Mouse (Mus musculus) lung, postnatal 0 days (tissue): ENCODE measurements around the gene Gm49354. TPM values are rescaled to one million over a fixed set of nuclear protein-coding genes. Genes with fewer than 3 reads are reported as not detected.
A peak's percentile ranks its signal among the peaks of the same experiment; 100 is the strongest.
"Not testable (repeated sequence)": the region's sequence is repeated elsewhere in the genome, so short reads cannot be mapped to it uniquely, and the experiment has no call there.

Experiments used
- ATAC-seq: fragments of 200-750 bp; cut with Nextera tagmentation; 2 replicates; pipeline ENCODE4 v1.8.0; 2017; ENCODE audit warnings: moderate library complexity
- DNase-seq: peaks from one replicate; pipeline ENCODE4 v3.0.0-alpha.2; 2016; ENCODE audit warnings: low spot score
- H3K27ac ChIP-seq: fragments of 300-500 bp; sonication (generic); 2 replicates; pipeline ENCODE4 v1.5.1; 2014; ENCODE audit warnings: antibody characterized with exemption, mild to moderate bottlenecking, low read length, mixed read lengths
- H3K27me3 ChIP-seq: fragments of 300-500 bp; sonication (generic); replicated peaks from 2 replicates; pipeline ENCODE4 v1.6.1; 2014; ENCODE audit warnings: low read length, mixed read lengths; ENCODE audit not compliant: insufficient read depth
- H3K36me3 ChIP-seq: fragments of 300-500 bp; sonication (generic); 2 replicates; pipeline ENCODE4 v1.6.1; 2014; ENCODE audit warnings: low read length, mixed read lengths; ENCODE audit not compliant: insufficient read depth
- H3K4me1 ChIP-seq: fragments of 300-500 bp; sonication (generic); 2 replicates; pipeline ENCODE4 v1.6.1; 2014; ENCODE audit warnings: antibody characterized with exemption, low read depth, low read length, mixed read lengths; ENCODE audit not compliant: insufficient read depth
- H3K4me2 ChIP-seq: fragments of 300-500 bp; sonication (generic); replicated peaks from 2 replicates; pipeline ENCODE4 v1.6.1; 2014; ENCODE audit warnings: low read depth, mild to moderate bottlenecking, low read length, moderate library complexity, mixed read lengths
- H3K4me3 ChIP-seq: fragments of 300-500 bp; sonication (generic); 2 replicates; pipeline ENCODE4 v1.5.1; 2014; ENCODE audit warnings: low read depth, low read length
- H3K9ac ChIP-seq: fragments of 300-500 bp; sonication (generic); replicated peaks from 2 replicates; pipeline ENCODE4 v1.6.1; 2014; ENCODE audit warnings: low read depth, mild to moderate bottlenecking
- H3K9me3 ChIP-seq: fragments of 300-500 bp; sonication (generic); 2 replicates; pipeline ENCODE4 v1.6.1; 2016; ENCODE audit warnings: low read length, mixed read lengths
- CTCF ChIP-seq: IDR thresholded peaks from 2 replicates; pipeline ENCODE4 v1.5.1; 2016; ENCODE audit warnings: antibody characterized with exemption, mild to moderate bottlenecking
- EP300 ChIP-seq: IDR thresholded peaks from 2 replicates; pipeline ENCODE4 v1.6.1; 2016; ENCODE audit warnings: antibody characterized with exemption, mild to moderate bottlenecking, control low read depth
- WGBS: fragments of 180-500 bp; shearing (Covaris S2); extraction: QIAGEN DNeasy Blood & Tissue Kit; methylation state at CpG from one replicate; pipeline ENCODE4 v1.1.7; 2014; 5-methylcytosine and 5-hydroxymethylcytosine counted together
- polyA plus RNA-seq: library from polyadenylated mRNA; unstranded; fragments of >200 nt; fragmentation: Nextera tagmentation; extraction: Ambion mirVana; gene quantifications from 2 replicates; pipeline ENCODE4 v1.2.1, GENCODE M21; 2015

Gene Gm49354
- polyA plus RNA-seq, 1 experiment from 2014 or later = not detected

- Histone ChIP-seq H3K4me3 (no peak overlapping the region), H3K36me3 (no peaks in the 10 kb centered on the region), H3K4me2 (no peak overlapping the region), H3K9me3 (no peaks in the 10 kb centered on the region), H3K4me1 (no peaks in the 10 kb centered on the region), H3K27me3 (no peaks in the 10 kb centered on the region), H3K27ac (no peak overlapping the region), H3K9ac (no peak overlapping the region)
- DNase-seq = no peak
- ATAC-seq = no peak
- TF ChIP-seq EP300 (no peak), CTCF (no peak)
- WGBS = 87% methylated on average over 4 of the region's 4 CpGs
Measured at GRCm38 (mm10) chr13:59739397-59739796, 42.6 kb downstream of the Gm49354 start.

GRCm38 (mm10) chr13:59738455-59738854 is 43.6 kb downstream of the Gm49354 start:
- Histone ChIP-seq H3K36me3 (no peaks in the 10 kb centered on the region), H3K27ac (no peak overlapping the region), H3K27me3 (no peaks in the 10 kb centered on the region), H3K4me3 (no peak overlapping the region), H3K9ac (no peak overlapping the region), H3K9me3 (no peaks in the 10 kb centered on the region), H3K4me2 (no peak overlapping the region), H3K4me1 (no peaks in the 10 kb centered on the region)
- no peak for ATAC-seq
- TF ChIP-seq EP300 = no peak
- no peak for TF ChIP-seq CTCF
- DNase-seq = no peak
- 78% methylated on average over 2 of the region's 2 CpGs for WGBS

- Histone ChIP-seq H3K9me3 (no peaks in the 10 kb centered on the region), H3K36me3 (no peaks in the 10 kb centered on the region), H3K27me3 (no peaks in the 10 kb centered on the region), H3K4me1 (no peaks in the 10 kb centered on the region), H3K4me2 (no peak overlapping the region), H3K27ac (no peak overlapping the region), H3K9ac (no peak overlapping the region), H3K4me3 (no peak overlapping the region)
- TF ChIP-seq EP300 (no peak), CTCF (peak; percentile 58)
- ATAC-seq (peak; percentile 86), DNase-seq (peak; percentile 80)
- 21% methylated on average over 3 of the region's 3 CpGs for WGBS
Measured at GRCm38 (mm10) chr13:59735190-59735589, 46.9 kb downstream of the Gm49354 start.

- DNase-seq = not testable (repeated sequence)
Measured at GRCm38 (mm10) chr13:59734347-59734746, 47.7 kb downstream of the Gm49354 start.

GRCm38 (mm10) chr13:59733936-59734335 is 48.1 kb downstream of the Gm49354 start:
- TF ChIP-seq EP300 (no peak), CTCF (no peak)
- no peak for DNase-seq
- 80% methylated on average over 2 of the region's 4 CpGs for WGBS

More at GRCm38 (mm10) chr13:59734347-59734746, 47.7 kb downstream of the Gm49354 start:
- not testable (repeated sequence) for H3K9ac ChIP-seq, H3K27me3 ChIP-seq, ATAC-seq, H3K4me2 ChIP-seq, H3K9me3 ChIP-seq, H3K4me3 ChIP-seq, H3K36me3 ChIP-seq, H3K4me1 ChIP-seq, H3K27ac ChIP-seq
- WGBS = 14% methylated on average over 5 of the region's 6 CpGs

GRCm38 (mm10) chr13:59731652-59732051 is 50.4 kb downstream of the Gm49354 start, which contains the start of gene Spata31d1d:
TSS of gene Spata31d1d (minus strand) at chr13:59731752.
- ATAC-seq = no peak
- Histone ChIP-seq H3K4me2 (no peak within 1 kb of the TSS), H3K27ac (no peak within 1 kb of the TSS), H3K4me1 (no peaks in the 10 kb centered on the region), H3K9ac (no peak within 1 kb of the TSS), H3K27me3 (no peaks in the 10 kb centered on the region), H3K9me3 (no peaks in the 10 kb centered on the region), H3K4me3 (no peak within 1 kb of the TSS), H3K36me3 (no peaks in the 10 kb centered on the region)
- 38% methylated on average over 7 of the region's 7 CpGs for WGBS
- DNase-seq = no peak
- TF ChIP-seq CTCF (no peak), EP300 (no peak)

More at GRCm38 (mm10) chr13:59733936-59734335, 48.1 kb downstream of the Gm49354 start:
- H3K9me3 ChIP-seq = no peaks in the 10 kb centered on the region
- H3K27me3 ChIP-seq = no peaks in the 10 kb centered on the region
- no peak overlapping the region for H3K4me2 ChIP-seq
- no peak overlapping the region for H3K9ac ChIP-seq
- H3K4me1 ChIP-seq = no peaks in the 10 kb centered on the region
- no peak for ATAC-seq
- H3K4me3 ChIP-seq = no peak overlapping the region
- no peak overlapping the region for H3K27ac ChIP-seq
- H3K36me3 ChIP-seq = no peaks in the 10 kb centered on the region
